Mouse (Mus musculus): Measurements from ENCODE around the gene Fyn. TPM values are rescaled to one million over a fixed set of nuclear protein-coding genes. Genes with fewer than 3 reads are reported as not detected.

Gene Fyn
- polyA plus RNA-seq, 1 experiment from 2014 or later, result 24.0 TPM

DNA sequence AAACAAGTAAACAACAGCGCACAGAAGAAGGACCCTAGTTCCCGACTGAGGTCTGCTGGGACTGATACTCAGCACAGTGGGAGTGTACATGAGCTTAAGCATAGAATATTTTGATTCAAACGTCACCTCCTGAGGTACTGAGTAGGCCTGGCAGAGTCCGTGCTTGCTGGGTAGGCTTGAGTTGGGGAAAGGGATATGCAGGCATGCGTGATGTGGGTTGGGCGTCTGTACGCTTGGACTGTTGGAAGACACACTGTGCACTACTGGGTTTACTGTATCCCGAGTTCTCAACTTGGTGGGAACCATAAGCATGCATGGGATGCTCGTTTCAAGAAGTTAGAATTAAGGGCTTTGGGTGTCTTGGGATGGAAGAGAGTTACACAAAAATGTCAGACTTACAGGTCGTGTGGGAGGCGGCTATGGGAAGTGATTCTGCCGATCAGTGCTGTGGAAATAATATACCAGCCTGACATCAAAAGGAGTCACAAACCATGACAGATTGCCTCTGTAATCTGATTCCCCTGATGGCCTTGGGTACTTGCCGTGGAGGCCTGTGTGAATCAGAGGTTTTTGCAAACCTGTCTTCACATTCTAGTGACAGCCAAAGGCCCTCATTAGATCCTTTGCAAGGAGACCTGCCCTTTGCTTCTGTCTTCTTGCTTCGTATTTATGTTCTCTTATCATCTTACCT is 61.6 kb downstream of the Fyn start:
- no peak overlapping the region for H3K4me3 ChIP-seq (replicated peaks)
- no peak overlapping the region for H3K27ac ChIP-seq
- no peak overlapping the region for H3K4me2 ChIP-seq
- 53% methylated on average over 14 of the region's 14 CpGs for WGBS
- H3K9me3 ChIP-seq, result no peaks in the 10 kb centered on the region
- ATAC-seq (ENCODE audit: insufficient number of reproducible peaks, insufficient read depth, low FRiP score, low TSS enrichment, low read depth), result no peak
- H3K4me1 ChIP-seq (replicated peaks), result peaks cover 45% of the 10 kb centered on the region
- H3K36me3 ChIP-seq, result no peaks in the 10 kb centered on the region
- H3K27me3 ChIP-seq, result no peaks in the 10 kb centered on the region
- no peak overlapping the region for H3K9ac ChIP-seq (replicated peaks)

DNA sequence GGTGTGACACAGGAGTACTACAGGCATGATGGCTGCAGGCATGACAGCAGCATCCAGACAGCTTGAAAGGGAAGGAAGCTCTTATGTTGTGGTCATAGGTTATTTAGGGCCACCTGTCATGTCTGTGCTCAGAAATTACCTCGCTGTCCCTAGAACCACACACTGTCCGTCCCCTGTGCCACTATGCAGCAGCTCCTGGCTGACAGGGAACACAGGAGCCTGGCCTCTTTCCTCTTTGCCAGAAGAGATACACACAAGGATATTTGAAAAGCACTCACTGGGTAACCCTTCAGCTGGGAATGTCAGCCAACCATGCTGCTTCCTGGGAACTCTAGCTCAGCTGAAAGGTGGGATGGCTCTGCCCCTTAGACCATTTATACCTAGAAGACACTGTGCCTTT is 62.6 kb downstream of the Fyn start:
- Histone ChIP-seq H3K27ac (no peak overlapping the region), H3K4me2 (no peak overlapping the region), H3K9ac (replicated peaks) (no peak overlapping the region), H3K9me3 (no peaks in the 10 kb centered on the region), H3K27me3 (no peaks in the 10 kb centered on the region), H3K4me1 (replicated peaks) (peaks cover 45% of the 10 kb centered on the region), H3K4me3 (replicated peaks) (no peak overlapping the region), H3K36me3 (no peaks in the 10 kb centered on the region)
- 80% methylated on average over 2 of the region's 2 CpGs for WGBS
- ATAC-seq (ENCODE audit: insufficient number of reproducible peaks, insufficient read depth, low FRiP score, low TSS enrichment, low read depth), result no peak

DNA sequence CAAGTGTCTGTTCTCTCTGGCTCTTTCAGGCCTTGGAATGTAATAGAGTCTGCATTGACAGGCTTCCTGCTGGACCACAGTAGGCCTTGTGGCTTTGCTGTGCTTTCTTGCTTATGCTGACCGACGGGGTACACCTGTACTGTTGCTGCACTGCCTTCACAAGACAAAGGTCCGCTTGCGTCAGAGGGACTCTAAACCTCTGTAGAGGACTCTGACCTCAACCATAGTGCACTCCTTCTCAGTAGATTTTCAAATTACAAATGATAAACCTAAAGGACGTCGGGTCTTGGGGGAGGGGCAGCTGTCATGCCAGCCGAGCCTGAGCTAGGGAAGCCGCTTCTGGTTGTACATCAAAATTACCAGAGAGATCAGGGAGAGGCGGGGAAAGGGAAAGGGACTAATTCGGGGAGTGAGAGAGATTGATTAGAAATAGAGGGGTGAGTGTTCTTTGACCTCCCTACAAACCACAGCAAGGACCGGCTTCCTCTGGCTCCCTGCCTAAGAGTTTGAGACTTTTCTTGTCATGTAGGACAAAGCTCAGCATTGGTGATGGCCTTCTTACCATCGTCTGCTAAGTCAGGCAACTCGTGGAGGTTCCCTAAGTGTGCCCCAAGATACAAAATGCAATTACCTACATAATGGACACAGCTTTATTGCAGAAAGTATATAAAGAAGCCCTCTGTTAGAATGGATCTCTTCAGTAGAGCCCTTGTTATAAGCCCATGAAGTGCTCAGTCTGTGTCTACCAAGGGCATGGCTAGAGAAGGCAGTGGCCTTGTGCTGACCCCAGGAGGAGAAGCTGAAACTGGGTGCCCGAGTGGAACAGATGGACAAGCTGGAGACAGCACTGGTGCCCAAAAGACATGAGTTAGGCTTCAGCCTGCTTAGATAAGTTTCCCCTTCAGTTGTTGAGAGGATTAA is 64.3 kb downstream of the Fyn start:
- Histone ChIP-seq H3K4me2 (no peak overlapping the region), H3K27me3 (no peaks in the 10 kb centered on the region), H3K9ac (replicated peaks) (no peak overlapping the region), H3K4me1 (replicated peaks) (peaks cover 43% of the 10 kb centered on the region), H3K27ac (no peak overlapping the region), H3K4me3 (replicated peaks) (no peak overlapping the region), H3K9me3 (no peaks in the 10 kb centered on the region), H3K36me3 (no peaks in the 10 kb centered on the region)
- 70% methylated on average over 14 of the region's 14 CpGs for WGBS
- no peak for ATAC-seq (ENCODE audit: insufficient number of reproducible peaks, insufficient read depth, low FRiP score, low TSS enrichment, low read depth)

DNA sequence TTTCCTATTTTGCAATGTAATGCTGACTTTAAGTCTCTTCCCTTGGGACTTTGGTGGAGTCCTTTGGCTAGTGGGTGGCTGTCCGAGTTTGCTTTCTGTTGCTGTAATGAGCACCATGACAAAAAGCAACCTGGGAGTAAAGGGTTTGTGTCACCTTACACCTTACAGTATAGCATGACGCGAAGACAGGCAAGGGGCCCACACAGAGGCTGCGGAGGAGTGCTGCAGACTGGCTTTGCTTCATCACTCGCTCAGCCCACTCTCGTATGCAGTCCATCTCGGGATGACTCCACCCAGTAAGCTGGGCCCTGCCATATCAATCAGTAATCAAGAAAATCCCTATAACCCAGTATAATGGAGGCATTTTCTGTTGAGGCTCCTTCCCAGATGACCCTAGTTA is 65.2 kb downstream of the Fyn start:
- no peak for ATAC-seq (ENCODE audit: insufficient number of reproducible peaks, insufficient read depth, low FRiP score, low TSS enrichment, low read depth)
- Histone ChIP-seq H3K4me2 (no peak overlapping the region), H3K27me3 (no peaks in the 10 kb centered on the region), H3K9ac (replicated peaks) (no peak overlapping the region), H3K9me3 (no peaks in the 10 kb centered on the region), H3K36me3 (no peaks in the 10 kb centered on the region), H3K4me3 (replicated peaks) (no peak overlapping the region), H3K4me1 (replicated peaks) (peaks cover 47% of the 10 kb centered on the region), H3K27ac (no peak overlapping the region)
- WGBS, result 81% methylated on average over 7 of the region's 7 CpGs

DNA sequence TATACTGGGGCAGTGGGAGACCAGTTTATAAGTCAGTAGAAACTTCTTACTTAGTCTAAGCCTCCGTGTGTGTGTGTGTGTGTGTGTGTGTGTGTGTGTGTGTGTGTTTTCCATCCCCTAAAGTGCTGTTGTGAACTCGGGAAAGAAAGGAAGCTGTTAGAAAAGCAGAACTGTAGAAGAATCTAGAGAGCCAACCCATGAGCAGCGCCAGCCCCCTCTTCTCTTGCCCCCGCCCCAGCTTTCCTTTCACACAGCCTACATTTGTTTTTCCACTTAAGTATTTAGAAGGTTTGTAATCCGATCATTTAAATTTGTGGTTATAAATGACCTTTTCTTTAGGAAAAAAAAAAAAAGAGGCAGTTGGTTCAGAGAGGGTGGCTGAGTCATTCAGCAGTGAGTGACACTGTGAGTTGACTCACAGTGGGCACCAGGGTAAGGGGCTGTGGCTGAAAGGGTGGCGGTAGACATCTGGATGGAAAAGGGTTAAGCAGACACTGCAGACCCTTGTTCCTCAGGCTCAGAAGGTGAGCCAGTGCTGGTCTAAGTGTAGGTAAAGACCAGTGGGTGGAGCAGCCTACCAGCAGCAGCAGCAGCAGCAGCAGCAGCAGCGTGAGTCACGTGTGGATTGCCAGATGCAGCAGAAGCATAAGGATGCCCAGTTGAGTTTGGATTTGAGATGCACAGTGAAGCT is 66.2 kb downstream of the Fyn start:
- Histone ChIP-seq H3K27me3 (no peaks in the 10 kb centered on the region), H3K4me3 (replicated peaks) (no peak overlapping the region), H3K9me3 (no peaks in the 10 kb centered on the region), H3K9ac (replicated peaks) (no peak overlapping the region), H3K36me3 (no peaks in the 10 kb centered on the region), H3K4me1 (replicated peaks) (peaks cover 53% of the 10 kb centered on the region), H3K27ac (no peak overlapping the region), H3K4me2 (no peak overlapping the region)
- no peak for ATAC-seq (ENCODE audit: insufficient number of reproducible peaks, insufficient read depth, low FRiP score, low TSS enrichment, low read depth)
- 45% methylated on average over 8 of the region's 8 CpGs for WGBS

DNA sequence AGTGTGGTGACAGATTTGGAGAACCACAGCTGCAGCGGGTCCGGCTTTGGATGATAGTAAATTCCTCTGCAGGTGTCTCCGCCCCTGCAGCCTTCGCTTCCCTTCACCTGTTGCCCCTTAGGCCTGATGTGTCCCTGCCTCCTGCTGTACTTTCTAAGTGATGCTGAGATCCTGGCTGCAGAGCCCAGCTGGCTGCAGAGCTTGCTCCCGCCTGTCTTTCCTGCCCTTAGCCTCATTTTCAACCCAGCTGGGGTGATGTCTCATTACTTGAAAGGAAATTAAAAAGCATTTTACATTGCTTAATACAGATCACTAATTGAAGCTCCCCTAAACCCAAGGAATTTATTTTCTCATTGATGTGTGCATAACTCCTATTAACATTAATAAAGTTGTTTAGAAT is 70.2 kb downstream of the Fyn start:
- no peak overlapping the region for H3K9ac ChIP-seq (replicated peaks)
- no peak overlapping the region for H3K4me2 ChIP-seq
- H3K9me3 ChIP-seq, result no peaks in the 10 kb centered on the region
- H3K36me3 ChIP-seq, result no peaks in the 10 kb centered on the region
- WGBS, result 49% methylated on average over 5 of the region's 5 CpGs
- no peaks in the 10 kb centered on the region for H3K27me3 ChIP-seq
- no peak overlapping the region for H3K4me3 ChIP-seq (replicated peaks)
- no peak overlapping the region for H3K27ac ChIP-seq
- no peak for ATAC-seq (ENCODE audit: insufficient number of reproducible peaks, insufficient read depth, low FRiP score, low TSS enrichment, low read depth)
- peaks cover 36% of the 10 kb centered on the region for H3K4me1 ChIP-seq (replicated peaks)

DNA sequence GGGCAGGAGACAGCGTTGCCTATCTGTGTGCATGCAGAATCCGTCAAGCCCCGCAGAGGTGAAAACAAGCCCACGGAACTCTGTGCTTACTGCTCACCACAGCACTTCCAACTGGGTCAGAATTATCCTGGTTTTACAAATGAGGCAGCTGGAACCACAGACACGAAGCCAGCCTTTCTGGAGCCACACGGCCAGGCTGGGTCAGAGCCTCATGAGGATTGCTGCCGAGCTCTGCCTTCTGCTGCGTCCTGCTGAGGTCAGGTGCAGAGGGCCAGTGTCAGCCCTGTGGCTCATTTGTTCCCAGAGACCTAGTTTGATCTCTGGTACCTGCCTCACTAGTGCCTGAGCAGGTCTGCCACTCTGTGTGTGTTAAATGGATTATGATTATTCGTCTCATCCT is 71.9 kb downstream of the Fyn start:
- no peak for ATAC-seq (ENCODE audit: insufficient number of reproducible peaks, insufficient read depth, low FRiP score, low TSS enrichment, low read depth)
- 70% methylated on average over 9 of the region's 9 CpGs for WGBS
- no peaks in the 10 kb centered on the region for H3K36me3 ChIP-seq
- no peaks in the 10 kb centered on the region for H3K27me3 ChIP-seq
- no peak overlapping the region for H3K4me3 ChIP-seq (replicated peaks)
- no peak overlapping the region for H3K27ac ChIP-seq
- no peak overlapping the region for H3K9ac ChIP-seq (replicated peaks)
- peaks cover 27% of the 10 kb centered on the region for H3K4me1 ChIP-seq (replicated peaks)
- no peak overlapping the region for H3K4me2 ChIP-seq
- H3K9me3 ChIP-seq, result no peaks in the 10 kb centered on the region

DNA sequence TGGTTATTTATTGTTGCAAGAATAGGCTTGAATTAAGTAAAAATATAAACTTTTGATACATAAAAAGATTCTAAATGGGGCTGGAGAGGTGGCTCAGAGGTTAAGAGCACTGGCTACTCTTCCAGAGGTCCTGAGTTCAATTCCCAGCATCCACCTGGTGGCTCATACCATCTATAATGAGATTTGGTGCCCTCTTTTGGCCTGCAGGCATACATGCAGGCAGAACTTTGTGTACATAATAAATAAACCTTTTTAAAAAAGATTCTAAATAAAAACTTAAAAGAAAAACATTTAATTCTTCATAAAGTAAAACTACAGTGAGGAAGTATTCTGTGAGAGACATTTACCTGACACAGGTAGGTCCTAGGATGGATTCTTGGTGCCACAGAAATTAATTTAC is 73.0 kb downstream of the Fyn start:
- ATAC-seq (ENCODE audit: insufficient number of reproducible peaks, insufficient read depth, low FRiP score, low TSS enrichment, low read depth), result no peak
- no peaks in the 10 kb centered on the region for H3K9me3 ChIP-seq

DNA sequence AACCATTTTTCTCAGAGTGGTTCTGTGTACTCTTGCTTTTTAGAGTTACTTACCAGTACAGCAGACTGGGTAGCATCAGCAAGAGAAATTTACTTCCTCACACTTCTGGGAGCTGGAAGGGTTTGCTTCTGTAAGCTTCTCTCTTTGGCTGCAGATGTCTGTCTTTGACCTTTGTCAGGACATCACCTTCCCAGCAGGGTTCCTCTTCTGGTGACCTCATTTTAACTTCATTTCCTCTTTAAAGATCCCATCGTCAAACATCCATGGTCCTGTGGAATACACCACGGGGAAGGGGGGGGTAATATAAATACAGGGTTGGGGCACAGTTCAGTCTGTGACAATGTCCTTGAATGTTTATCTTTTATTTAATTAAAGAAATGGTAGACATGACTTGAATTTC is 74.5 kb downstream of the Fyn start:
- H3K9ac ChIP-seq (replicated peaks), result no peak overlapping the region
- no peak overlapping the region for H3K4me3 ChIP-seq (replicated peaks)
- H3K36me3 ChIP-seq, result no peaks in the 10 kb centered on the region
- H3K27ac ChIP-seq, result no peak overlapping the region
- no peaks in the 10 kb centered on the region for H3K9me3 ChIP-seq
- H3K4me2 ChIP-seq, result no peak overlapping the region
- no peaks in the 10 kb centered on the region for H3K27me3 ChIP-seq
- ATAC-seq (ENCODE audit: insufficient number of reproducible peaks, insufficient read depth, low FRiP score, low TSS enrichment, low read depth), result no peak
- 44% methylated on average over 2 of the region's 2 CpGs for WGBS
- H3K4me1 ChIP-seq (replicated peaks), result peaks cover 24% of the 10 kb centered on the region

More for the DNA sequence above, 73.0 kb downstream of the Fyn start:
- H3K36me3 ChIP-seq, result no peaks in the 10 kb centered on the region
- H3K27me3 ChIP-seq, result no peaks in the 10 kb centered on the region
- H3K4me1 ChIP-seq (replicated peaks), result peaks cover 27% of the 10 kb centered on the region
- no peak overlapping the region for H3K9ac ChIP-seq (replicated peaks)
- H3K4me2 ChIP-seq, result no peak overlapping the region
- no peak overlapping the region for H3K4me3 ChIP-seq (replicated peaks)
- no peak overlapping the region for H3K27ac ChIP-seq

DNA sequence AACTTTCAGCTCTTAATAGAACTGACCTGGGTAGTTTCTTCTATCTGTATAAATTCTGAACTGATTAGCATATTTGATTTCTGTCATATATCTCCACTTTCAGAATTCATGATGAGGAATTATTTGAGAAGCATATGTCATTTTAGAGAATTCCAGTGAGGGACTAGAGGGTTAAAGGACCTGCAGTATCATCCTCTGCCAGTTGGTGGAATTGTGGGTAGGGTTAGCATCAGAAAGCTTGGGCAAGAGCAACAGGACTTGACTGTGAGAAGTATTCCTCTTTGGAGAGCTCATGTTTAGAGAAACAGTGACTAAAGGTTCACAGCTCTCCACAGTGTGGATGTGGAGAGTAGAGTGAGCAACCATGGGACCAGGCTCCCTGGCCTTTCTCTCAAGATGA is 75.3 kb downstream of the Fyn start:
- Histone ChIP-seq H3K4me2 (no peak overlapping the region), H3K9me3 (no peaks in the 10 kb centered on the region), H3K27ac (no peak overlapping the region), H3K36me3 (no peaks in the 10 kb centered on the region), H3K27me3 (no peaks in the 10 kb centered on the region), H3K4me3 (replicated peaks) (no peak overlapping the region), H3K4me1 (replicated peaks) (peaks cover 16% of the 10 kb centered on the region), H3K9ac (replicated peaks) (no peak overlapping the region)
- no peak for ATAC-seq (ENCODE audit: insufficient number of reproducible peaks, insufficient read depth, low FRiP score, low TSS enrichment, low read depth)

DNA sequence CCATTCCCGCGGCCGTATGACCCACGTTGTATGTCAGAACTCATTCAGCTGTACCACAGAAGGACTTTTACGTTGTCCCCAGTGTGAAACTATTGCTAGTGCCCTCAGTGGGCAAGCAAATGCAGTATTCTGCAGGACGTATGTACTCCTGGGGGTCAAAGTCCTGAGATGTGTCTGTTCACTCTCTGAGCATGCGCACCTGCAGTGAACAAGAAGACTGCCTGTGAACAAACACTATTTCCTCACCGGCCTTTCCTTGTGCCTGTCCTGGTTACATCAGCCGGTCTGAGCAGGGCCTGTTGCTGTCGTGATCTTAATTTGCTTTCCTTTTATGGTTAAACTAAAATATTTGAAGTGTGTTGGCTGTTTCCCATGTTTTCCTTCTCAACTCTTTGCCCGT is 77.2 kb downstream of the Fyn start:
- no peak overlapping the region for H3K27ac ChIP-seq
- H3K4me3 ChIP-seq (replicated peaks), result no peak overlapping the region
- no peaks in the 10 kb centered on the region for H3K9me3 ChIP-seq
- 92% methylated on average over 11 of the region's 11 CpGs for WGBS
- H3K4me2 ChIP-seq, result no peak overlapping the region
- H3K9ac ChIP-seq (replicated peaks), result no peak overlapping the region
- peaks cover 18% of the 10 kb centered on the region for H3K4me1 ChIP-seq (replicated peaks)
- H3K27me3 ChIP-seq, result no peaks in the 10 kb centered on the region
- no peaks in the 10 kb centered on the region for H3K36me3 ChIP-seq
- ATAC-seq (ENCODE audit: insufficient number of reproducible peaks, insufficient read depth, low FRiP score, low TSS enrichment, low read depth), result no peak

Data from limb, embryonic 12.5 days (tissue).